Mouse (Mus musculus): ENCODE data around the gene Usp24. TPM values are rescaled to one million over a fixed set of nuclear protein-coding genes. Genes with fewer than 3 reads are reported as not detected.

Usp24 gene
- polyA plus RNA-seq, 1 experiment from 2014 or later, result 5.4 TPM

- H3K27ac ChIP-seq (ENCODE audit: low read length), result no peak overlapping the region
- no peak overlapping the region for H3K4me2 ChIP-seq (ENCODE audit: low read depth, low read length)
- H3K9ac ChIP-seq (ENCODE audit: low read length), result no peak overlapping the region
- H3K4me3 ChIP-seq (replicated peaks; ENCODE audit: low read length), result no peak overlapping the region
- H3K9me3 ChIP-seq (replicated peaks; ENCODE audit: control insufficient read depth, low read length), result no peaks in the 10 kb centered on the region
- 0 out of 2 replicates have a peak, but pooled peaks cover 3% of the 10 kb centered on the region for H3K27me3 ChIP-seq (ENCODE audit: control insufficient read depth, insufficient read depth, low read length)
- H3K36me3 ChIP-seq (ENCODE audit: control insufficient read depth, insufficient read depth, low read length), result no peaks in the 10 kb centered on the region
- ATAC-seq (ENCODE audit: insufficient read depth, low FRiP score), result no peak
- H3K4me1 ChIP-seq (ENCODE audit: control insufficient read depth, insufficient read depth, low read length), result no peaks in the 10 kb centered on the region
- WGBS, result 58% methylated on average over 7 of the region's 7 CpGs
Observed at GRCm38 (mm10) chr4:106483215-106483727, 167.3 kb downstream of the Usp24 start.

GRCm38 (mm10) chr4:106483831-106484230 is 167.8 kb downstream of the Usp24 start:
- 0 out of 2 replicates have a peak, but pooled peaks cover 3% of the 10 kb centered on the region for H3K27me3 ChIP-seq (ENCODE audit: control insufficient read depth, insufficient read depth, low read length)
- H3K9ac ChIP-seq (ENCODE audit: low read length), result no peak overlapping the region
- no peak for ATAC-seq (ENCODE audit: insufficient read depth, low FRiP score)
- H3K9me3 ChIP-seq (replicated peaks; ENCODE audit: control insufficient read depth, low read length), result no peaks in the 10 kb centered on the region
- 83% methylated on average over 1 of the region's 1 CpGs for WGBS
- H3K4me1 ChIP-seq (ENCODE audit: control insufficient read depth, insufficient read depth, low read length), result no peaks in the 10 kb centered on the region
- no peak overlapping the region for H3K4me2 ChIP-seq (ENCODE audit: low read depth, low read length)
- no peak overlapping the region for H3K27ac ChIP-seq (ENCODE audit: low read length)
- no peak overlapping the region for H3K4me3 ChIP-seq (replicated peaks; ENCODE audit: low read length)
- H3K36me3 ChIP-seq (ENCODE audit: control insufficient read depth, insufficient read depth, low read length), result no peaks in the 10 kb centered on the region

GRCm38 (mm10) chr4:106490620-106491019 is 174.6 kb downstream of the Usp24 start:
- 55% methylated on average over 4 of the region's 4 CpGs for WGBS
- Histone ChIP-seq H3K9me3 (replicated peaks; ENCODE audit: control insufficient read depth, low read length) (no peaks in the 10 kb centered on the region), H3K36me3 (ENCODE audit: control insufficient read depth, insufficient read depth, low read length) (no peaks in the 10 kb centered on the region), H3K9ac (ENCODE audit: low read length) (no peak overlapping the region), H3K27me3 (ENCODE audit: control insufficient read depth, insufficient read depth, low read length) (no peaks in the 10 kb centered on the region), H3K4me2 (ENCODE audit: low read depth, low read length) (no peak overlapping the region), H3K27ac (ENCODE audit: low read length) (no peak overlapping the region), H3K4me3 (replicated peaks; ENCODE audit: low read length) (no peak overlapping the region), H3K4me1 (ENCODE audit: control insufficient read depth, insufficient read depth, low read length) (no peaks in the 10 kb centered on the region)
- no peak for ATAC-seq (ENCODE audit: insufficient read depth, low FRiP score)

Other genes starting within 250 kb of the Usp24 start
- gene Pcsk9, start 148.1 kb downstream of the Usp24 start, polyA plus RNA-seq (2015; fragmentation: Nextera tagmentation; extraction: Ambion mirVana), result 23.0 and 24.7 TPM in 2 replicates
- not detected in 2 replicates for gene Bsnd, start 176.1 kb downstream of the Usp24 start, polyA plus RNA-seq (2015; fragmentation: Nextera tagmentation; extraction: Ambion mirVana)
- 4.2 and 4.9 TPM in 2 replicates for gene Dhcr24, start 244.8 kb downstream of the Usp24 start, polyA plus RNA-seq (2015; fragmentation: Nextera tagmentation; extraction: Ambion mirVana)

Measured in stomach, embryonic 16.5 days (tissue).